ENCODE assay signal across 7 mouse cellular contexts in the genomic region with DNA sequence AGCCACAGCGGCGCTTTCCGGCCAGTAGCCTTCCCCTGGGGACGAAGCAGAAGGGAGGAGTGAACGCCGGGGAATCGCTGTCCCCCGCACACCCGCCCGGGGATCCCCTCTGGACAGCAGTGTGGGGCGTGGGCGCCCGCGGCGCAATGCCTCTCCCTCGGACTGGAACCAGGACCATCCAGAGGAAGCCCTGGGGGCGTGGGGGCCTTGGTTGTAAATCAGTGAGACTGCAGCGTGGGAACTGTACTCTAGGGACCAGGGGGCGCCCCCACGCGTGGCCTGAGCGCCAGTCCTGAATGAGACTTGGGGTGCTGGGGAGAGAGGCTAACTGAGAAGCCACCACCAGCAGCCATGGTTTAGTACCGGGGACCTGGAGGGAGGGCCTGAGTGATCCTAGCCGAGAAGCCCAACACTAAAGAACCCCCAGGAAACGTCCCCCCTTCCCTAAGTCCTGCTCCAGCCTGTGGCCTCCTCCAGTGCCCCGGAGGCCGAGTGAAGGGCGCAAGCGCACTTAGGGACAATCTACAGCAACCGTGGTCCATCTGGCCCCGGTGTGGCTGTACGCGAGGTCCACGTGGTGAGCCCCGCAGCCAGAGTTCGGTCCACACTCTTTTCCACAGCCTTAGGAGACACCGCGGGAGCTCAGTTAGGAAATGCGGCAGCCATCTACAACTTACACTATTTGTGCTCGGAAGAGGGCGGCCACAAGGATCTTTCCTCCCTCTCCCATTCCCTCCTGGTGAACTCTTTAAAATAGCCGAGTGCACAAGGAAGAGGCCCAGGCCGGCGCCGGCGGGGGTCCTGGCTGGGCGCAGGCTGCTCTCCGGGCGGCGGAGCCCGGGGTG. TPM values are rescaled to one million over a fixed set of nuclear protein-coding genes. Genes with fewer than 3 reads are reported as not detected.
DNase-seq lines count a peak whose midpoint lies in the region; ATAC-seq lines count a peak whose summit lies in the region.

No protein-coding gene starts in this region.

- peaks cover 53% of the 10 kb centered on the region for H3K4me1 ChIP-seq in hindbrain, embryonic 13.5 days (replicated peaks)
- H3K4me1 ChIP-seq in limb, embryonic 13.5 days = peaks cover 42% of the 10 kb centered on the region
- H3K4me1 ChIP-seq in midbrain, embryonic 13.5 days (replicated peaks) = peaks cover 56% of the 10 kb centered on the region

- WGBS in hindbrain, embryonic 13.5 days = under 1% methylated on average over 51 of the region's 51 CpGs
- WGBS in limb, embryonic 13.5 days = under 1% methylated on average over 51 of the region's 51 CpGs
- WGBS in midbrain, embryonic 13.5 days = under 1% methylated on average over 51 of the region's 51 CpGs

- H3K27ac ChIP-seq in hindbrain, embryonic 13.5 days = peak overlapping the region; percentile 99
- H3K27ac ChIP-seq in limb, embryonic 13.5 days = peak overlapping the region; percentile 100
- H3K27ac ChIP-seq in midbrain, embryonic 13.5 days = peak overlapping the region; percentile 99

- H3K9ac ChIP-seq in hindbrain, embryonic 13.5 days = peak overlapping the region; percentile 94
- H3K9ac ChIP-seq in limb, embryonic 13.5 days = peak overlapping the region; percentile 99
- H3K9ac ChIP-seq in midbrain, embryonic 13.5 days (replicated peaks) = peak overlapping the region; percentile 98

- H3K4me3 ChIP-seq in hindbrain, embryonic 13.5 days = peak overlapping the region; percentile 98
- H3K4me3 ChIP-seq in limb, embryonic 13.5 days = peak overlapping the region; percentile 97
- H3K4me3 ChIP-seq in midbrain, embryonic 13.5 days (replicated peaks) = peak overlapping the region; percentile 94

- DNase-seq in R1 (ENCODE audit: low read depth, low spot score) = peak; percentile 48
- DNase-seq in cerebellum, adult 18-20 months = peak; percentile 59 to 71
- peak; percentile 48 to 56 for DNase-seq in frontal cortex, postnatal 10 days (ENCODE audit: low spot score in 2 of 2)
- DNase-seq in spleen, postnatal 36 days (ENCODE audit: low spot score in 2 of 2) = peak; percentile 53 to 55

- 0 out of 2 replicates have a peak, but pooled peaks cover 3% of the 10 kb centered on the region for H3K36me3 ChIP-seq in hindbrain, embryonic 13.5 days
- peaks cover 11% of the 10 kb centered on the region for H3K36me3 ChIP-seq in limb, embryonic 13.5 days
- peaks cover 3% of the 10 kb centered on the region; the same call in 1 of the 2 replicates for H3K36me3 ChIP-seq in midbrain, embryonic 13.5 days

- H3K9me3 ChIP-seq in hindbrain, embryonic 13.5 days = no peaks in the 10 kb centered on the region
- no peaks in the 10 kb centered on the region for H3K9me3 ChIP-seq in limb, embryonic 13.5 days
- no peaks in the 10 kb centered on the region for H3K9me3 ChIP-seq in midbrain, embryonic 13.5 days

- peaks cover 6% of the 10 kb centered on the region for H3K27me3 ChIP-seq in hindbrain, embryonic 13.5 days
- H3K27me3 ChIP-seq in limb, embryonic 13.5 days = peaks cover 2% of the 10 kb centered on the region; the same call in 1 of the 2 replicates
- peaks cover 7% of the 10 kb centered on the region for H3K27me3 ChIP-seq in midbrain, embryonic 13.5 days

- no peak for ATAC-seq in hindbrain, embryonic 13.5 days (ENCODE audit: low FRiP score)
- ATAC-seq in limb, embryonic 13.5 days (ENCODE audit: low FRiP score, low read depth) = no peak
- no peak for ATAC-seq in midbrain, embryonic 13.5 days

- H3K4me2 ChIP-seq in hindbrain, embryonic 13.5 days = peak overlapping the region; percentile 97
- H3K4me2 ChIP-seq in limb, embryonic 13.5 days (replicated peaks) = peak overlapping the region; percentile 98
- H3K4me2 ChIP-seq in midbrain, embryonic 13.5 days (replicated peaks) = peak overlapping the region; percentile 97

RNA-seq across cellular contexts. Expression of a gene that starts 9.4 kb away (rescaled TPM):
- 18.0 and 19.2 TPM in 2 replicates for polyA plus RNA-seq in hindbrain, embryonic 13.5 days (2015; fragmentation: Nextera tagmentation; extraction: Ambion mirVana)
- 27.4 and 30.0 TPM in 2 replicates for polyA plus RNA-seq in limb, embryonic 13.5 days (2015; fragmentation: Nextera tagmentation; extraction: Ambion mirVana)
- polyA plus RNA-seq in midbrain, embryonic 13.5 days (2015; fragmentation: Nextera tagmentation; extraction: Ambion mirVana) = 16.0 and 17.8 TPM in 2 replicates
